Mouse (Mus musculus): ENCODE results near the gene Ctbp2.
"Not testable (repeated sequence)": the region's sequence is repeated elsewhere in the genome, so short reads cannot be mapped to it uniquely, and the experiment has no call there.

Gene Ctbp2

DNA sequence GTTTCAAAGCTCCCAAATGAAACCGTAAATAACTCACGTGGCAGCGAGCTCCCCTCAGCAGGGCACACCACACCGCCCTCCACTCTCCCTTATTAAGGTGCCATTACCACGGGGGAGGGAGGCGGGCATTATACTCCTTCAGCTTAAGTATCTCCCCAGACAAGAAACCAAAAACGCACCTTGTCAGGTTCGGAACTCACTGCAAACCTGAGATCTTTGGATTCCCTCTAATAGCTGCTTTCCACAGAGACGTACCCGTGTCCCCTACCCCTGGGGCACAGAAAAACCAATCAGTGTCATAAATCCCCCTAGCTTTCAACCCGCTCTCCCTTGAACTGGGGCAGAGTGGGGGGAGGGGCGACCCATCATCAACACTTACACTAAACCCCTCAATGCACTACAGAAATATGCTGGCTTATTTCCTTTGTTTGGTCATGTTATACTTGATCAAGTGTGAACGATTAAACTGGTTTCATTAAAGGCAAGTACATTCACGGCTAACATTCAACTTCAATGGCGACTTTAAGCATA, 3.9 kb downstream of the Ctbp2 start:
- no peak for DNase-seq (ENCODE audit: low read depth, low spot score)

DNA sequence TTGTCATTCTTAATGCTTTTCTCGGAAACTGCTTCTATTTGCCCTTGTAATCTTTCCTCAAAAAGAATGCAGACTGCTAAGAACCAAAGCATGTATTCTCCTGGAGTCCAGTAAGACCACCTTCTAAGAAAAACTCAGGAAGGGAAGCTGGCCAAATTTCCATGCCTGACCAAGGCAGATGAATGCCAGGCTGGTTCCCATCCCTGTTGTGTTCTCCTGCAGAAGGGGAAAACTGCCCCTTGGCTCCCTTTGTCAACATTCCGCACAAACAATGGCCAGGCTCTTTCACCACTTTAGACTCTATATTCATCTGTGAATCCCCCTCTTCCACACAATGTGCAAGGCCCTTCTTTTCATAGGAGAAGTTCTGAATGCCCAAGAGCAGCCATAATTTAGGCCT, 6.3 kb downstream of the Ctbp2 start:
- DNase-seq (ENCODE audit: low read depth, low spot score) = no peak

DNA sequence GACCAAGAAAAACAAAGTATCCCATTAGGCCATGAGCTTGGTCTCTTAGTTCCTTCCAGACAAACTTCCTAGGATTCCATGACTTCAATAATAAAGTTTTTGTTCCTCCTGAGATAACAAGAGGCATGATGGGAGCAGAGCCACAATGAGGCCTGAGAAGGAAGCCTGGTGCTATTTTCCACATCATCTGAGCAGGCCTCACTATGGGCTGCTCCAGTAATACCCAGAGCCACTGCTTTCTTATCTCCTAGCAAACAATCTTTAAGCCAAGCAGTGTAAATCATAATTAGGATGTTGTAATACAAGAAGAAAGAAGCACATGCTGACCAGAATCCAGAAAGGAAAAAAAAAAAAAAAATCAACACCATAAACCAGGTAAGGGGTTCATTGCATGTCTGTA, 7.6 kb downstream of the Ctbp2 start:
- no peak for DNase-seq (ENCODE audit: low read depth, low spot score)

GRCm38 (mm10) chr7:133115886-133116285, 8.3 kb downstream of the Ctbp2 start:
- no peak for DNase-seq (ENCODE audit: low read depth, low spot score)

- DNase-seq (ENCODE audit: low read depth, low spot score) = no peak
Measured at GRCm38 (mm10) chr7:133114847-133115470, 9.2 kb downstream of the Ctbp2 start.

GRCm38 (mm10) chr7:133113185-133113895, 10.8 kb downstream of the Ctbp2 start:
- no peak for DNase-seq (ENCODE audit: low read depth, low spot score)

DNA sequence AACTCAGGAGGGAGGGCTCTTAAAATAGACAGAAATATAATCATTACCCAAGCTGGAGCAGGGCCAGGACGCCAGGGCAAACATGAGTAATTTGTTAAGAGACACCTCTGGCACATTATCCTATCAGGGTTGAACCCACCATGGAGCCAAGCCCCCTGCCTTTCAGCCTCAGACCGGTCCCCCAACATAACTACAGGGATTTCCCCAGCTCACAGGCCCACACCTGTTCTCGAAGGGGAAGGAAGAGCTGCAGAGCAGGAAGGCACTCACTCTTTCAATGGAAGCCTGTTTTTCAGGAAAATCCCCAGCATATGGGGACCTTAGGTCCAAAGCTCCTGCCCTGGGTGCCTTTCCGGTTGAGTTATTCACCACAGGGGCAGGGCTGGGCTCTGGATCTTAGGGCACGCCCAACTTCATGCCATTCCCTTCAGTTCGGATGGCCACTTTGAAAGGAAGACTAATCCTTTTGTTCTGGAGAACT, 11.8 kb downstream of the Ctbp2 start:
- no peak for DNase-seq (ENCODE audit: low read depth, low spot score)

DNA sequence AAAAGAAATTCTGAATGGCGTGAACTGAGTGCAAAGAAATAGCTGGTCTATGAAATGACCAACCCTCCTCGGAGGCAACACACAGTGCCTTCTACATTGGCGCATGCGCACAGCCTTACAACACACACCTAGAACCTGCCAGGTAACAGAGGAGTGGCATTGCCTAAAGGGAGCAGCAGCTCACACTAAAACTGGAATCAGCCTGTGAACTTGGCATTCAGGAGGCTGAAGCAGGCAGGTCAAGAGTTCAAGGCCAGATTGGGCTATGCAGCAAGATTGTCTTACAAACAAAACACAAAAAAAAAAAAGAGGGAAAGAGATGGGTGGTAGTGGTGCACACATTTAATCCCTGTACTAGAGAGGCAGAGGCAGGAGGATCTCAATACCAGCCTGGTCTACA, 14.7 kb downstream of the Ctbp2 start:
- DNase-seq (ENCODE audit: low read depth, low spot score) = no peak

DNA sequence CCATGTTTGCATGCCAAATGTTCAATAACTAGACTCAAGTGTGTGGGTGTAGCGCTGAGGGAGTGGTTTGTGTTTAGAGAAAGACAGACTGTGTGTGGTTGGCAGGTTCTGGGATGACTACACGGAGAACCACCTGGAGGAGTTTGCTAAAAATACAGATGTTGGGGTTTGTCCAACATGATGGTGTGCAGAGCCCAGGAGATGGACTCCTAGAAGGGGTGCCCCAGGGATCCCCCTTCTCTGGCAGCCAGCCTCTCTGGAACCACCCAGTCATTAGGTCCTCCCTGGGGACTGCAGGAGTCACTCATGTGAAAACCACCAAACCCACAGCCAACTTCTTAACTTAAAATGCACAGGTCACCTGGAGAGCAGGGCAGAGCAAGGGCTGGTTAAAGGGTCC, 15.5 kb downstream of the Ctbp2 start:
- no peak for DNase-seq (ENCODE audit: low read depth, low spot score)

- DNase-seq (ENCODE audit: low read depth, low spot score) = no peak
Measured at GRCm38 (mm10) chr7:133102578-133102977, 21.6 kb downstream of the Ctbp2 start.

DNA sequence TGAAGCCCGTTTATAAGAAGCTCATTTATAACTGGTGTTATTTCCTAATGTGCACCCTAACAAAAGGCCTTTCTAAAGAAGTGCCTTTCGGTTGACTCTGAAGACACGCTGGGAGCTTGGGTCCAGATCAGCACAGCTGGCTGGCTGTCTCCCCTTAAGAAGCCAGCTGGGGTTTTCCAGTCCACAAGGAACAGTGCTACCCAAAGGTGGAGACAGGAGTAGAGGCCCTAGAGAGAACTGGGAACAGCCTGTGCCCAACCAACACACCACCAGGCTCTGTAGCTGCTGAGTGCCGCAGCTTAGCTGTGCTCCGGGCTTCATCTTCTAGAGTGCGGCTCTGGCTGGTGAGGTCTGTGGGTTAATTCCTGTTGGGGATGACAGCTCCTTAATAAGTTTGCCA, 23.1 kb downstream of the Ctbp2 start:
- DNase-seq (ENCODE audit: low read depth, low spot score) = no peak

DNA sequence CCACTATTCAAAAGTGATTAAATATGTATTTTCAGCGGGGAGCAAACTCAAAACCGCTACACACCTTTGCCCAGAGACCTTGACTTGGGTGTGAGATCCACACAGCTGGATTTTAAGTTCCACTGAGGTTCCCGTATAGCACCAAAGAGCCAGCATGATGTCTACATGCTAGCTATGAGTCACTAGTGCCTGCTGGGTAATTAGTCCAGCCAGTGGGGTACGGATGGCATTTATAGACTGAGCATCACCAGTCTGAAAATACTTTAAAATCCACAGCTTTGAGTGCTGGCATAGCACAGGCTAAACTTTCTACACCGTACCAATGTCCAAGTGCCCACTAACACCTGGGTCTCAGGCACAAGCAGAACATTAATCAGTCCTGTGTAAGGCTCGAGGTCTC, 24.0 kb downstream of the Ctbp2 start:
- no peak for DNase-seq (ENCODE audit: low read depth, low spot score)

GRCm38 (mm10) chr7:133099266-133099665, 24.9 kb downstream of the Ctbp2 start:
- DNase-seq (ENCODE audit: low read depth, low spot score) = no peak

GRCm38 (mm10) chr7:133098118-133098793, 25.9 kb downstream of the Ctbp2 start:
- DNase-seq (ENCODE audit: low read depth, low spot score) = no peak

DNA sequence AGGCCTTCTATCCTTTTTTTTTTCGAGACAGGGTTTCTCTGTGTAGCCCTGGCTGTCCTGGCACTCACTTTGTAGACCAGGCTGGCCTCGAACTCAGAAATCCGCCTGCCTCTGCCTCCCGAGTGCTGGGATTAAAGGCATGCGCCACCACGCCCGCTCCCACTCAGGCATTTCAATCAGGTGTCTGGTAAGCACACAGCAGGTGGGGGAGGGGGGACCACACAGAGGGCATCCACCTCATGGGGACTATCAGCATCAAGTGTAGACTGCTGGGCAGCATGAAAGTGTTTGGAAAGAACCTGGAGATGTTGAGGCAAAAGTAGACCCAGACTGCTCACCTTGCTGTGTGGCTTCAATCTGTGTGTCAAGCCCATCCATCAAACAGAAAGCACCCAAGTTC, 28.5 kb downstream of the Ctbp2 start:
- DNase-seq (ENCODE audit: low read depth, low spot score) = not testable (repeated sequence)

GRCm38 (mm10) chr7:133094711-133095495, 29.3 kb downstream of the Ctbp2 start:
- DNase-seq (ENCODE audit: low read depth, low spot score) = no peak

DNA sequence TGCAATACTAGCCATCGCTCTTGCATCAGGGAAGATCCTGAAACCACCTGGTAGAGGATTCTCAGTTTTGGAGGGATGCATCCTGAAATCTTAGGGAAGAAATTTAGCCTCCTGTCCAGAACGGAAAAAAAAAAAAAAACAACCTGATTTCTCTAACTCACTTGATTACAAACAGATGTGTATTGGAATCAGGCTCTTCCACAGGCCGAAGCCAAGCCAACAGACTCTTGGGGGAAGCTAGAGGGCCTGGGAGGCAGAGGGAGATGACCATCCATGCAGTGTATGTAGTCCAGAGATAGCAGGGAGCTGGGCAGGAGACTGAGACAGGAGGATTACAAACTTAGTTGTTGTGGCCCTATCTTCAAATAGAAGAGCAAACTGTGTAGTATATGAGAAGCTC, 30.0 kb downstream of the Ctbp2 start:
- DNase-seq (ENCODE audit: low read depth, low spot score) = no peak

DNA sequence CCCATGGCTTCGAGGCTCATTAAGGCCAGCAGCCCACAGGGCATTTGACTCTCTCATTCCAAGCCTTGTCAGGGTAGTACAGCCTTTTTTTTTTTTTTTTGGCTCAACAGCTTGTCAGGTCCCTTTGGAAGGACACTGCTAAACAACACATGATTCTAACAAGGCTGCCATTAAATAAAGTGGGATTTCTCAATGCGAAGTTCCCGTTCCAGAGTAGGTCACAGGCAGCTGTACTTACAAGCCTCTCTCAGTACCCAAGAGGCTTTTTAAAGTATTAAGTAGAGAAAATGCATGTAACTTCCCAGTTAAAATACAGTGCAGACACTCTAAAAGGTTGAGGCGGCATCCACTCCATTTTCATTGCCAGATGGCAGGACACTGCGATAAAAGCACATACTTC, 30.4 kb downstream of the Ctbp2 start:
- no peak for DNase-seq (ENCODE audit: low read depth, low spot score)

DNA sequence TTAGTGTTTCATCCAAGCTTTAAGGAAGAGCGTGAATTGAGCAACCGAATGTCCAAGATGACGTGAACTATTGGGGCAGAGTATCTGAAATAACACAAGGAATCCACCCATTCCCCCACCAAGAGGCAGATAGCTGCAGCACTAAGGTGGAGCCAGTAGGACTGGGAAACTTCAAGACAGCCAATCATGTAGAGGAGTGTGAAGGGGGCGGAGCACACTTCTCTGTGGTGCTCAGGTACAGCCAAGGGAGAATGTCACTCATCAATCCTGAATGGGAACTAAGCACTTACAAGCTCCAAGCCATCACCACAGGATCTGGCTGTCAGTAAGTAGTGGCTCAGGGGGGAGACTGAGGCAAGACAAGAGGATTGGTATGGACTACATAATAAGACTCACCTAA, 33.5 kb downstream of the Ctbp2 start:
- no peak for DNase-seq (ENCODE audit: low read depth, low spot score)

- DNase-seq (ENCODE audit: low read depth, low spot score) = no peak
Measured at GRCm38 (mm10) chr7:133089621-133090260, 34.4 kb downstream of the Ctbp2 start.

DNA sequence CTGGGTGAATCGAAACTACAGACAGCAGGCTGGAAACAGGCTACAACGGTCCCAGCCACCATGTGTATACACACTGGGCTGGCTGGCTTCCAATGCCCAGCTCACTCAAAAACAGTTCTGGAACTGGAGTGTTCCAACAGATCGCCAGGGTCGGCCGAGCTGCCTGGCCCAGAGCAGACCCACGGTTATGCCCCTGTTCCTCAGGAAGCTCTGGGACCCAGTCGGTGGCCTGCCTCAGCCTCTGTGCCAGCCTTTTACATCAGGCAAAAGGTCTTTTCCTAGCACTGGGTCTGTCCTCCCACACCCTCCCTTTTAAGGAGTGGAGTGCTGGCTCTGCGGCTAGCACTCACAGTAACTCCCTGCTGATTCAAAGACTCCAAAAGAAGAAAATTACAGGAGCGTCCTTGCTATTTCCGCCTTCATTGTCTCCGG, 35.3 kb downstream of the Ctbp2 start:
- no peak for DNase-seq (ENCODE audit: low read depth, low spot score)
